Mouse (Mus musculus): ENCODE data around the gene Gm17455. TPM values are rescaled to one million over a fixed set of nuclear protein-coding genes. Genes with fewer than 3 reads are reported as not detected.

Gm17455 gene
- polyA plus RNA-seq, 1 experiment, result 0.30 TPM

DNA sequence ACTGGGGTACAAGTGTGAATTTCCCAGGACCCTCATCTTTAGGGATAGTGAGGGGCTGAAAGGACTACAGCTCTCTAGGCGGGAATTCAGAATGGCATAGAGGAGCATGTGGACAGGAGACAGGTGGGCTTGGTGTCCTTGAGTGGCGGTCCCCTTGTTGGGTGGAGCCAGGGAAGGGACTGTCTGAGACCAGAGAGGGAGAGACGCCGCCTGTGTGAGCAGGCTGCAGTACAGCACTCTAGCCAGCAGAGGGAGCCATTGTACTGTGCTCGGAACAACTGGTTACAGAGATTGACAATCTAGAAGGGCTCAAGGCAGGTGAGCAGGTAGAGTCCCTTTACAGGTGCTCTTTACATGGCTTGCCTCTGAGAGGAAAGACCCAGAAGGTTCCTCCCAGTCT lies 8.3 kb downstream of the Gm17455 start:
- WGBS, result 3% methylated on average over 5 of the region's 5 CpGs
- DNase-seq (ENCODE audit: low read depth, low spot score), result peak; percentile 13

DNA sequence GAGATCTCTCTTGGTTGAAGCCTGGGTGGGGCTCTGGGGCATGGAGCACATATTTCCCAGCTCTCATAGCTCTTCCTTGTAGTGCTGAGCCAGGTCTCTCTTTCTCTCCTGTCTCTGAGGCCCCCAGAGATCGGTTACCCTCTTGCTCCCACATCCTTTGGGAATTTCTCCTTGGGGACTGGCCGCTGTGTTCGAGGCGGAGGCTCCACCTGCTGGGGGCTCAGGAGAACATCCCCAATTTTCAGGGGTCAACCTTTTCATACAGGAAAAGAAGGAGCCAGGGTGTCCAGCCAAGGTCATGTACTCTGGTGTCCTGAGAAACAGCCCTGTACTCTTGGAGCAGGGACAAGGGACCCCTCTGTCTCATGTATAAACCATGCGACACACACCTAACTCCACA lies 12.3 kb downstream of the Gm17455 start:
- 30% methylated on average over 5 of the region's 5 CpGs for WGBS
- DNase-seq (ENCODE audit: low read depth, low spot score), result no peak

DNA sequence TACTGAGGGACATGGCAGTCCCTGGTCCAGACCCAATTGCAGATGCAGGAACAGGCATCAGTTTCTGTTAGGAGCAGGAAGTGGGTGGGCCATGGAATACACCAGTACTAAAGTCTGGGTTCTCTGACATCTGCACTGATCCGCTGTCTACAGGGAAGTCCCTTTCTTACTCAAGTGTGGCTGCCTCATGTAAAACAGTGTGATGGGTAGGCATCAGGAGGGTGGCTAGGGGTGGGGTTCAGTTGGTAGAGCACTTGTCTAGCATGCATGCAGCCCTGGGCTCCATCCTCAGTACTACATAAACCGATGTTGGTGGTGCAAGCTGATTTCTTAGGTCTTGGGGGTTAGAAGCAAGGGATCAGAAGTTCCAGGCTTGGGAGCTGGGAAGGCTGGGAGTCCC lies 14.2 kb downstream of the Gm17455 start:
- no peak for DNase-seq (ENCODE audit: low read depth, low spot score)
- WGBS, result 75% methylated on average over 2 of the region's 2 CpGs

DNA sequence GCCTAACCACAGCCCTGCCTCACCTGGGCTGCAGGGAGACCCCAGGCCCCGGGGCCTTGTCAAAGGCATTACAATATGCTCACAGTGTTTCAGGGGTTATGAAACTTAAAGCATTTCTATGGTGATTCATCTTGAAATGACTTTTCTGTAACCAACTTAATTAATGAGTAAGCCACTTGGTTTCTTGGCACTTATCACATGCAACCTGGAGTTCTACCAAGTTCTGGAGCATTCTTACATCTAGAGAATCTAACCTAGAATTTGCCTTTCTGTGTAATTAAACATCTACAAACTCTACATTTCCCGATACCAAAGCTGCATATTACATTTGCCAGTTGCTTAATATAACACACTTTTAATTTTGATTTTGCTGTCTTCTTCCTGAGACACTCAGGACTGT lies 17.5 kb downstream of the Gm17455 start:
- 86% methylated on average over 2 of the region's 2 CpGs for WGBS
- no peak for DNase-seq (ENCODE audit: low read depth, low spot score)

DNA sequence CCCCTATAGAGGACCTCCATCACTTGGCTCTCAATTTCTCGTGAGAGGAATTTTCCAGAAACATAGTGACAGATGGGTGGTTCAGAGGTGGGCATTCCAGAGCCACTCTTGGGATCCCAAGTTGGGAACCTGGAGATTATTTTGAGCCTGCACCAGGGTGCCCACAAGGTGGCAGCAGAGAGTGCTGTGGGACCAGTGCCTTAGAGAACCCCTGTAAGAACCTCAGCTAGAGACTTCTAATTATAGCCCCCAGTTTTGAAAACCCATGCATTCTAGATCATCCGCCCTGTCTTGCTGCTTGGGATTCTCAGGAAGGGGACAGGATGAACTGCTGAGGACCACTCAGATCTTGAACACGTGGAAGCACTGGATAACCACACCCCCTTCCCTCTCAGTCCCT lies 18.6 kb downstream of the Gm17455 start:
- 9% methylated on average over 3 of the region's 3 CpGs for WGBS
- peak; percentile 7 for DNase-seq (ENCODE audit: low read depth, low spot score)

DNA sequence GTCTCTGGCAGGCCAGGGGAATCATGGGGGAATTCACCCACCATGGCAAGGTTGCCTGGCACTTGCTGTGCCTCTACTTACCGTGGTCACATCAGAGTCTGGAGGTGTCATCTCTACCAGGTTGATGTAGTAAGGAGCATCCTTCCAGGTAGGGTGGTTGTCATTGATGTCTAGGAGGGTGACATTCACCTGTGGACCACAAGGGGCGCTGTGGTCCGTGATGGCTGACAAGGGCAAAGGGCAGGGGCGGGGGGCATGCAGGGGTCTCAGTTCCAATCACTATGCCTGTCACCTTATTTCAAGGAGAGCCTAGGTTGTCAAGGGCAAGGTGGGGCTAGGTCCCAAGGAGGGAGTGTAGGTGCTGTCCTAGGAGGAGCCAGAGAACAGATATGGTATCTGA lies 20.1 kb downstream of the Gm17455 start:
- 14% methylated on average over 4 of the region's 4 CpGs for whole genome bisulfite sequencing
- no peak for DNase-seq (ENCODE audit: low read depth, low spot score)

DNA sequence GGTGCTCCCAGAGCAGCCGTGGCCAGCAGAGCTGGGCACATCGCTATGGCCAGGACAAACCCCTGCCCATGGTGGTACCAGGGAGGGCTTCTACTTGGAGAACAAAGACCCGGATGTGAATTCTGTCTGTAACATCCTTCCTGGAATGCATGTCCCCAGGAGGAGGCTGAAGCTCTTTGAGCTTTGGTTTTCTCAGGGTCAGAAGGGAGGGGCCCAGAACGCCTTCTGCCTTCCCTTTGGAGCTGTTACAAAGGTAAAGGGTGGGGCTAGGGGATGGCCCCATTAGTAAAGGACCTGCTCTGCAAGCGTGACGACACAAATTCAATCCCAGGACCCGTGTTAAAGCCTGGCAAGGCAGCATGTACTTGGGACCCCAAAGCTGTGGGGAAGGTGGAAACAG lies 23.2 kb downstream of the Gm17455 start:
- 40% methylated on average over 7 of the region's 7 CpGs for WGBS
- no peak for DNase-seq (ENCODE audit: low read depth, low spot score)

DNA sequence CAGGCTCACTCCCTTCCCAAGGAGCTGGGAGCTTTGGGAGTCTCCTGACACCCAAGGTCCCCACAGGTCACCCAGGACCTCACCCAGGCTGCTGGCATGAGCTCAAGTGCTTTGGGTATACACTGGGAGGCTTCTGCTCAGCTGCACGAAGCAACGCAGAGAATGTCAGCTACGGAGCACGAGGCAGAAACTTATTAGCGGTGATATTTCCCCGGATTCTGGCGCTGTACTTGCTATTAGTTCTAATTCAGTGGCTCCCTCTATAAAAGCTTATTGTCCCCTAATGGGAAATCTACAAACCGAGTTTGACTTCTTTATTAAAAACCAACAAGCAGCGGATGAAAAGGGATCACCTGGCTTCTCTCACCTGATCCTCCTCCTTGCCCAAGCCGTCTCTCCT lies 30.5 kb downstream of the Gm17455 start:
- no peak for DNase-seq (ENCODE audit: low read depth, low spot score)
- 77% methylated on average over 10 of the region's 10 CpGs for WGBS

DNA sequence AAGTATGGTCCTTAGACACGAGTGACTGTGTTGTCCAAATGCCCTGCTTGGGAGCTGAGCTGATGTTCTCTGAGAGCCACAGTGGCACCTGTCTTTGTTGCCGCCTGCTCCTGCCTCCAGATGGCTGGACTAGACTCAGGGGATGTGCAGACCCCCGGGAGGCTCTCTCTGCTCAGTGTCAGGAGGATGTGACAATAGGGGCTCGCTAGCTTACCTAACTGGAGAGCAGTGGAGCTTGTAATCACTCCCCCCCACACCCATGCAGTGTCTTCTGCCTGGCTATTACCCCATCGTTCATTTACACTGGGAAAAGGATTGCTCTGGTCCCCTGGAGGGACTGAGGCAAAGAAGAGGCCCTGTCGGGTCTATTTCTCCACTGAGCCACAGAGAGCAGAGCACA lies 31.1 kb downstream of the Gm17455 start:
- no peak for DNase-seq (ENCODE audit: low read depth, low spot score)
- WGBS, result 49% methylated on average over 6 of the region's 6 CpGs

DNA sequence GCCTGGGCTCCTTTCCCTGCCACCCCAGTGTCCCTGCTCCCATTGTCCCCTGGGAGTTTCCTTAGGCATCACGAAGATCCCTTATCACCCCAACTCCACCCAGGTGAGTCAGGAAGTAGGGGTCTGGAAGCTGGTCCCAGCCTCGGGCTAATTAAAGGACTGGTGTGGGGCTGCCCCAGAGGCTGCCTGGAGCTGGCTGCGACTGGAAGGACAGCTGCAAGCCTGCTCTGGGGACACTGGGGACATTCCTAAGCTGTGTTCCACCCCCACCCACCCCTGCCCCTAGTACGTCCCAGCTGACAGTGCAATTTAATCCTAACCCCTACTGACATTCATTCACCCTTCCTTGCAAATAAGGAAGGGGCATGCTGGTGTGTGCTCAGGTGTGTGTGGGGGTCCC lies 33.2 kb downstream of the Gm17455 start:
- DNase-seq (ENCODE audit: low read depth, low spot score), result no peak
- WGBS, result 18% methylated on average over 4 of the region's 4 CpGs

DNA sequence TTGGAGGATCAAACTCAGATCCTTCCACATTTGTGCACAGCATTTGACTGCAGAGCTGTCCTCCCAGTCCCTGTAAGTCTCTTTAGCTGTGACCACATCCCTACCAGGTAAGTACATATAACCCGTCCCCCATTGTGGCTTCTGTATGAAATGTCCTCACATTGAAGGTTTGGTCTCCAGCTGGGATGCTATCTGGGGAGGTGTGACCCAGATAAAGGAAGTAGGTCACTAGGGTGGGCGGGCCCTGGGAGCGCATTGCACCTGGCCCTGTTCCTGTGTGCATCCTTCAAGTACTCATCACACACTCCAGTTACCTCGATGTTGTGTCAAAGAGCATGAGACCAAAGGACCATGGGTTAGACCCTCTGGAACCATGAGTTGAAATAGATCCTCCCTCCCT lies 42.8 kb downstream of the Gm17455 start:
- WGBS, result 65% methylated on average over 4 of the region's 4 CpGs
- no peak for DNase-seq (ENCODE audit: low read depth, low spot score)

DNA sequence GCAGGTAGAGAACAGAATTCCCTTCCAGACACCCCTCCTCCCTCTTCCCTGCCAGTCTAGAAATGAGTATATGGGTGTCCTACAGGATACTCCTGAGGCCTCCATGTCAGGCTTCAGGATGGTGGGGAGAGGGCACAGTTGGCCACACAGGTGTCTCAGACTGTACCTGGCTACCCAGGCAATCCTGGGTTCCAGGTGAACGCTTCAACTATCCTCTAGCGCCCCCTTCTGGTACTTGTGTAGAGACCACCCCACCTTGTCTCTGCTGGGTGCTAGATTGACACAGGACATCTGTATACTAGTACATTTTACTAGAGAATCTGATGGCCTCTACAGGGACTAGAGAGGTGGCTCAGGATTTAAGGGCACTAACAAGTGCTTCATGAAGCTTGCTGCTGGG lies 43.6 kb downstream of the Gm17455 start:
- 0% methylated on average over 2 of the region's 2 CpGs for WGBS

DNA sequence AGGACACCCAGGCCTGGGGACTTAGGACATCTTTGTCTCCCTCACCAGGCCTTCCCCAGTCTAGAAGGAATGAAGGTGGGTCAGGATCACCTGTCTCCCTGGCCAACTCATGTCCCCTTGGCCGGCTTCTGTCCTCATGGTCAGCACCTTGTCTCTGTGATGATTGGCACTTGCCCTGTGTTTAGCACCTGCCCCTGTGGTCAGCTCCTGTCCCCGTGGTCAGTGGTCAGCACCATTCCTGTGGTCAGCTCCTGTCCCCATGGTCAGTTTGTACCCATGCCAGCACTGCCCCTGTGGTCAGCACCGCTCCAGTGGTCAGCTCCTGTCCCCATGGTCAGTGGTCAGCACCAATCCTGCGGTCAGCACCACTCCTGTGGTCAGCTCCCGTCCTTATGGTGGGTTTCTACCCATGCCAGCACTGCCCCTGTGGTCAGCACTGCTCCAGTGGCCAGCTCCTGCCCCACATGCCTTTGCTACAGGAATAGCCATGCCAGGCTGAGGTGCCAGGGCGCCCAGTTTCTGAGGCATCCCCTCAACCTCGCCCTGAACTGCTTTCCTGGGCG lies 45.6 kb downstream of the Gm17455 start:
- WGBS, result 60% methylated on average over 8 of the region's 8 CpGs
- DNase-seq (ENCODE audit: low read depth, low spot score), result no peak

More for the DNA sequence above, 43.6 kb downstream of the Gm17455 start:
- DNase-seq (ENCODE audit: low read depth, low spot score), result no peak

DNA sequence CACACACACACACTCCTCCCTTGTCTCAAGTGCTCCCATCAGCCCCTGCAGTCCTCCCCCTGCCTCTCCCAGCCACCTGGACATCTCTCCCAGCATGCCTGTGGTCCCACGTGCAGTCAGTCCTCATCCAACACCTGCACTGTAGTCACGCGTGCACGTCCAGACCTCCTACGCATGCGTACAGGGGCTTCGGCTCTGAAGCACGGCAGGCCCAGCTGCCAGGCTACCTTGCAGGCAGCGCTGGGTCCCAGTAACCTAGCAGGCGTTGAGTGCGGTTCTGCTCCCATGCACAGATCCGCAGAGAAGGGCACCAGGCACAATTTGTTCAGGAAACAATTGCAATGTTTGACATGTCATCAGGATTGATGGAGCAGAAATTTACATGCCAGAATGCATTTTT lies 47.7 kb downstream of the Gm17455 start:
- no peak for DNase-seq (ENCODE audit: low read depth, low spot score)

More for the DNA sequence above, 47.7 kb downstream of the Gm17455 start:
- 88% methylated on average over 12 of the region's 12 CpGs for WGBS

Other genes with a start within 250 kb of the Gm17455 start
- 3.1 and 3.3 TPM in 2 replicates for gene Chst3, start 180.5 kb upstream of the Gm17455 start, polyA plus RNA-seq (2012; rRNA removed)
- 644 and 784 TPM in 2 replicates for gene Psap, start 122.1 kb upstream of the Gm17455 start, polyA plus RNA-seq (2012; rRNA removed)
- 22.6 and 40.7 TPM in 2 replicates for gene Vsir, start 52.9 kb upstream of the Gm17455 start, polyA plus RNA-seq (2012; rRNA removed)